Mouse (Mus musculus): ENCODE measurements at regions not wholly inside any gene's neighbourhood (a gene's known extent, or its start where the extent isn't known, plus 50 kb on each side); places are given as distances from the start of the nearest gene placed in this dataset.

- TF ChIP-seq CTCF (IDR thresholded peaks at IDR 0.05; ENCODE audit: control insufficient read depth, insufficient read depth, insufficient read length) (no peak), CEBPB (IDR thresholded peaks at IDR 0.05; ENCODE audit: low read depth) (no peak), USF1 (IDR thresholded peaks at IDR 0.05; ENCODE audit: low read depth) (no peak)
These were observed 130.8 kb upstream of the Lrig1 start for GRCm38 (mm10) chr6:94830801-94831200.
